Mouse (Mus musculus): ENCODE results near the gene Trp53. TPM values are rescaled to one million over a fixed set of nuclear protein-coding genes. Genes with fewer than 3 reads are reported as not detected.
"Not testable (repeated sequence)": the region's sequence is repeated elsewhere in the genome, so short reads cannot be mapped to it uniquely, and the experiment has no call there.

Trp53 gene
- polyA plus RNA-seq, 1 experiment from 2014 or later, result 110 TPM

GRCm38 (mm10) chr11:69620394-69621081 is 40.4 kb downstream of the Trp53 start:
- Histone ChIP-seq H3K4me2 (peak overlapping the region; percentile 77), H3K27ac (peak overlapping the region; percentile 81), H3K4me3 (no peak overlapping the region), H3K36me3 (no peaks in the 10 kb centered on the region), H3K27me3 (replicated peaks) (peaks cover 20% of the 10 kb centered on the region), H3K4me1 (peaks cover 54% of the 10 kb centered on the region), H3K9ac (peak overlapping the region; percentile 70; the same call in 1 of the 2 replicates), H3K9me3 (replicated peaks) (no peaks in the 10 kb centered on the region)
- 49% methylated on average over 7 of the region's 7 CpGs for WGBS (ENCODE audit: insufficient replicate concordance)
- ATAC-seq, result peak; percentile 65

GRCm38 (mm10) chr11:69621571-69622268 is 41.6 kb downstream of the Trp53 start, which contains the start of gene Sat2:
TSS of gene Sat2 (plus strand) at chr11:69622024.
- H3K4me1 ChIP-seq, result peaks cover 51% of the 10 kb centered on the region

GRCm38 (mm10) chr11:69622406-69622805 is 42.2 kb downstream of the Trp53 start:
- WGBS (ENCODE audit: insufficient replicate concordance), result 45% methylated on average over 6 of the region's 6 CpGs
- Histone ChIP-seq H3K4me2 (peak overlapping the region; percentile 77), H3K9ac (peak overlapping the region; percentile 70), H3K4me3 (peak overlapping the region; percentile 62), H3K36me3 (no peaks in the 10 kb centered on the region), H3K4me1 (peaks cover 48% of the 10 kb centered on the region), H3K27ac (peak overlapping the region; percentile 51), H3K9me3 (replicated peaks) (no peaks in the 10 kb centered on the region), H3K27me3 (replicated peaks) (peaks cover 4% of the 10 kb centered on the region; the same call in 1 of the 2 replicates)
- ATAC-seq, result no peak

More at GRCm38 (mm10) chr11:69621571-69622268, 41.6 kb downstream of the Trp53 start, which contains the start of gene Sat2:
- Histone ChIP-seq H3K36me3 (no peaks in the 10 kb centered on the region), H3K9ac (peak within 1 kb of the TSS; percentile 70), H3K27ac (peak within 1 kb of the TSS; percentile 81), H3K4me2 (peak within 1 kb of the TSS; percentile 77), H3K4me3 (peak within 1 kb of the TSS; percentile 62), H3K27me3 (replicated peaks) (peaks cover 10% of the 10 kb centered on the region), H3K9me3 (replicated peaks) (no peaks in the 10 kb centered on the region)
- peak; percentile 59; the same call in 1 of the 2 replicates for ATAC-seq
- WGBS (ENCODE audit: insufficient replicate concordance), result 4% methylated on average over 20 of the region's 20 CpGs

- Histone ChIP-seq H3K4me3 (0 out of 2 replicates have a peak overlapping the region, but pooled peaks have one; percentile 62), H3K4me2 (peak overlapping the region; percentile 77), H3K9ac (no peak overlapping the region), H3K9me3 (replicated peaks) (no peaks in the 10 kb centered on the region), H3K27me3 (replicated peaks) (peaks cover under 1% of the 10 kb centered on the region; the same call in 1 of the 2 replicates), H3K36me3 (no peaks in the 10 kb centered on the region), H3K27ac (no peak overlapping the region), H3K4me1 (peaks cover 42% of the 10 kb centered on the region)
- ATAC-seq, result no peak
- WGBS (ENCODE audit: insufficient replicate concordance), result 65% methylated on average over 4 of the region's 4 CpGs
These were observed 42.8 kb downstream of the Trp53 start for GRCm38 (mm10) chr11:69623006-69623405.

- H3K4me3 ChIP-seq; H3K9me3 ChIP-seq (replicated peaks); H3K9ac ChIP-seq; H3K27me3 ChIP-seq (replicated peaks); H3K4me2 ChIP-seq; H3K36me3 ChIP-seq; ATAC-seq; H3K27ac ChIP-seq: not testable (repeated sequence)
- H3K4me1 ChIP-seq, result peaks cover 41% of the 10 kb centered on the region
- WGBS (ENCODE audit: insufficient replicate concordance), result 73% methylated on average over 2 of the region's 2 CpGs
These were observed 44.2 kb downstream of the Trp53 start for GRCm38 (mm10) chr11:69624339-69624738.

GRCm38 (mm10) chr11:69628286-69628685 is 48.1 kb downstream of the Trp53 start:
- WGBS (ENCODE audit: insufficient replicate concordance), result 31% methylated on average over 6 of the region's 6 CpGs
- H3K27ac ChIP-seq, result no peak overlapping the region
- H3K4me1 ChIP-seq, result peaks cover 16% of the 10 kb centered on the region

GRCm38 (mm10) chr11:69629802-69630201 is 49.6 kb downstream of the Trp53 start:
- Histone ChIP-seq H3K4me2 (no peak overlapping the region), H3K27me3 (replicated peaks) (no peaks in the 10 kb centered on the region), H3K4me1 (peaks cover 26% of the 10 kb centered on the region), H3K36me3 (no peaks in the 10 kb centered on the region), H3K27ac (no peak overlapping the region), H3K4me3 (no peak overlapping the region), H3K9ac (no peak overlapping the region), H3K9me3 (replicated peaks) (no peaks in the 10 kb centered on the region)
- no peak for ATAC-seq
- 63% methylated on average over 1 of the region's 1 CpGs for WGBS (ENCODE audit: insufficient replicate concordance)

More at GRCm38 (mm10) chr11:69628286-69628685, 48.1 kb downstream of the Trp53 start:
- H3K9me3 ChIP-seq (replicated peaks), result no peaks in the 10 kb centered on the region
- H3K4me2 ChIP-seq, result no peak overlapping the region
- no peak overlapping the region for H3K9ac ChIP-seq
- ATAC-seq, result no peak
- H3K36me3 ChIP-seq, result no peaks in the 10 kb centered on the region
- H3K4me3 ChIP-seq, result no peak overlapping the region
- H3K27me3 ChIP-seq (replicated peaks), result no peaks in the 10 kb centered on the region

GRCm38 (mm10) chr11:69632284-69633089 is 52.3 kb downstream of the Trp53 start, which contains the start of gene Fxr2:
TSS of gene Fxr2 (plus strand) at chr11:69632990.
- H3K9ac ChIP-seq, result peak within 1 kb of the TSS; percentile 99
- peak within 1 kb of the TSS; percentile 86 for H3K4me2 ChIP-seq
- ATAC-seq, result peak; percentile 95
- H3K36me3 ChIP-seq, result peaks cover 14% of the 10 kb centered on the region
- peak within 1 kb of the TSS; percentile 98 for H3K27ac ChIP-seq
- H3K4me3 ChIP-seq, result peak within 1 kb of the TSS; percentile 98
- H3K9me3 ChIP-seq (replicated peaks), result no peaks in the 10 kb centered on the region
- H3K27me3 ChIP-seq (replicated peaks), result no peaks in the 10 kb centered on the region
- under 1% methylated on average over 48 of the region's 56 CpGs for WGBS (ENCODE audit: insufficient replicate concordance)
- H3K4me1 ChIP-seq, result peaks cover 48% of the 10 kb centered on the region

GRCm38 (mm10) chr11:69633128-69633866 is 53.1 kb downstream of the Trp53 start:
- peak overlapping the region; percentile 98 for H3K4me3 ChIP-seq
- peak overlapping the region; percentile 99 for H3K9ac ChIP-seq
- under 1% methylated on average over 42 of the region's 50 CpGs for WGBS (ENCODE audit: insufficient replicate concordance)
- no peaks in the 10 kb centered on the region for H3K27me3 ChIP-seq (replicated peaks)
- no peaks in the 10 kb centered on the region for H3K9me3 ChIP-seq (replicated peaks)
- H3K36me3 ChIP-seq, result peaks cover 22% of the 10 kb centered on the region
- peaks cover 48% of the 10 kb centered on the region for H3K4me1 ChIP-seq
- H3K27ac ChIP-seq, result peak overlapping the region; percentile 98
- peak; percentile 60 for ATAC-seq
- H3K4me2 ChIP-seq, result peak overlapping the region; percentile 86

GRCm38 (mm10) chr11:69635471-69635870 is 55.3 kb downstream of the Trp53 start:
- peak overlapping the region; percentile 40; the same call in 1 of the 2 replicates for H3K27ac ChIP-seq
- H3K27me3 ChIP-seq (replicated peaks), result no peaks in the 10 kb centered on the region
- peaks cover 45% of the 10 kb centered on the region for H3K4me1 ChIP-seq
- H3K4me3 ChIP-seq, result no peak overlapping the region
- peak overlapping the region; percentile 31; the same call in 1 of the 2 replicates for H3K9ac ChIP-seq
- H3K36me3 ChIP-seq, result peaks cover 39% of the 10 kb centered on the region
- H3K4me2 ChIP-seq, result peak overlapping the region; percentile 86
- WGBS (ENCODE audit: insufficient replicate concordance), result 82% methylated on average over 3 of the region's 3 CpGs
- no peaks in the 10 kb centered on the region for H3K9me3 ChIP-seq (replicated peaks)
- ATAC-seq, result no peak

Data from liver, embryonic 12.5 days (tissue).